Mouse (Mus musculus) lung, postnatal 10 days (tissue): ENCODE measurements around the gene Golga1.
"Not testable (repeated sequence)": the region's sequence is repeated elsewhere in the genome, so short reads cannot be mapped to it uniquely, and the experiment has no call there.

ENCODE experiments used
- DNase-seq: peaks from one replicate; pipeline ENCODE4 v3.0.0; 2021

Golga1 gene

GRCm38 (mm10) chr2:39065400-39065987 lies at the start of gene Golga1:
Gene Golga1 (minus strand): TSS chr2:39065541.
- peak; percentile 95 for DNase-seq

GRCm38 (mm10) chr2:39114093-39114492 lies 48.8 kb upstream of the Golga1 start:
- no peak for DNase-seq

- no peak for DNase-seq
These were observed 45.2 kb upstream of the Golga1 start for GRCm38 (mm10) chr2:39110514-39110913.

GRCm38 (mm10) chr2:39109712-39110111 lies 44.4 kb upstream of the Golga1 start:
- DNase-seq: not testable (repeated sequence)

GRCm38 (mm10) chr2:39099951-39100350 lies 34.6 kb upstream of the Golga1 start:
- not testable (repeated sequence) for DNase-seq

- peak; percentile 3 for DNase-seq
These were observed 32.7 kb upstream of the Golga1 start for GRCm38 (mm10) chr2:39097993-39098392.

GRCm38 (mm10) chr2:39091966-39092365 lies 26.6 kb upstream of the Golga1 start:
- DNase-seq: no peak

GRCm38 (mm10) chr2:39082706-39083105 lies 17.4 kb upstream of the Golga1 start:
- no peak for DNase-seq

GRCm38 (mm10) chr2:39070666-39071065 lies 5.3 kb upstream of the Golga1 start:
- DNase-seq: no peak

- no peak for DNase-seq
These were observed 3.8 kb upstream of the Golga1 start for GRCm38 (mm10) chr2:39069096-39069495.

GRCm38 (mm10) chr2:39064687-39065399 lies 498 bp downstream of the Golga1 start:
- DNase-seq: no peak

GRCm38 (mm10) chr2:39048515-39048914 lies 16.8 kb downstream of the Golga1 start:
- no peak for DNase-seq

GRCm38 (mm10) chr2:39040215-39040614 lies 25.1 kb downstream of the Golga1 start:
- no peak for DNase-seq

GRCm38 (mm10) chr2:39031611-39032010 lies 33.7 kb downstream of the Golga1 start:
- no peak for DNase-seq

- no peak for DNase-seq
These were observed 45.3 kb downstream of the Golga1 start for GRCm38 (mm10) chr2:39020004-39020403.

GRCm38 (mm10) chr2:39016581-39016980 lies 48.8 kb downstream of the Golga1 start:
- no peak for DNase-seq

GRCm38 (mm10) chr2:39012768-39013279 lies 52.5 kb downstream of the Golga1 start:
- no peak for DNase-seq

- no peak for DNase-seq
These were observed 53.4 kb downstream of the Golga1 start for GRCm38 (mm10) chr2:39011971-39012370.

- no peak for DNase-seq
These were observed 54.1 kb downstream of the Golga1 start for GRCm38 (mm10) chr2:39011264-39011663.

GRCm38 (mm10) chr2:39010144-39010543 lies 55.2 kb downstream of the Golga1 start:
- DNase-seq: not testable (repeated sequence)

- DNase-seq: peak; percentile 64
These were observed 56.4 kb downstream of the Golga1 start for GRCm38 (mm10) chr2:39008954-39009365.

- DNase-seq: no peak
These were observed 56.9 kb downstream of the Golga1 start for GRCm38 (mm10) chr2:39008350-39008851.

- DNase-seq: peak; percentile 96
These were observed 57.5 kb downstream of the Golga1 start for GRCm38 (mm10) chr2:39007865-39008264.

- no peak for DNase-seq
These were observed 59.1 kb downstream of the Golga1 start for GRCm38 (mm10) chr2:39006149-39006730.
